Mouse (Mus musculus) cerebellum, adult 2 months (tissue): ENCODE measurements at regions not wholly inside any gene's neighbourhood (a gene's known extent, or its start where the extent isn't known, plus 50 kb on each side); places are given as distances from the start of the nearest gene placed in this dataset.

Source experiments
- CTCF ChIP-seq: fragments of 200-500 bp; IDR thresholded peaks from 2 replicates; pipeline ENCODE4 v1.5.1; 2011; ENCODE audit warnings: low read depth, mild to moderate bottlenecking, control low read depth, low read length, moderate library complexity, borderline replicate concordance; ENCODE audit not compliant: insufficient read depth
- POLR2A ChIP-seq: fragments of 200-500 bp; IDR thresholded peaks from 2 replicates; pipeline ENCODE4 v1.6.1; 2011; ENCODE audit warnings: low read length, control low read depth, borderline replicate concordance; ENCODE audit not compliant: insufficient read depth

DNA sequence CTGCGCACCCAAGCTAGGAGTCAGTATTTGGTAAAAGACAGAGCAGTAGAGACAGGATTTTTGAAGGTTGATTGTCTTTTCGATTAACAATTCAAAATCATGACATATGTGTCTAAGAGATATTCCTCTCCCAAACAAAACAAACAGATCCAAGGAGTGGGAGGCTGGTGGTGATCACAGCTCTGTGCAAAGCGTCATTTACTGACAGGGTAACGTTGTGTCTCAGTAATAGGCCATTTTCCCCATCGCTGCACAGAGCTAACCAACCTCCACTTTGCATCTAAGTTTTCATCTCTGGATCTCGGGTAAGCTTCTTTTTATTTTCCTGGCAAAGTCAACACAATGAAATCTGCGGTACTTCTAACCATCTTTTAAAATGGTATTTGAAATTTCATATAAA is 109.8 kb upstream of the Fstl4 start:
- TF ChIP-seq POLR2A (no peak), CTCF (no peak)
